Mouse (Mus musculus) stomach, postnatal 0 days (tissue): ENCODE results near the gene Pdia2.

Experiments used
- CTCF ChIP-seq: IDR thresholded peaks from 2 replicates; pipeline ENCODE4 v1.5.1; 2016; ENCODE audit warnings: antibody characterized with exemption, low read depth, mild to moderate bottlenecking, moderate library complexity
- EP300 ChIP-seq: optimal IDR thresholded peaks from 2 replicates; pipeline ENCODE3; 2016; ENCODE audit warnings: antibody characterized with exemption

GRCm38 (mm10) chr17:26178611-26179010 lies 20.3 kb downstream of the Pdia2 start:
- TF ChIP-seq CTCF (no peak), EP300 (no peak)
